In genomic region chrX:168123589-168123965, GRCm38 (mm10) we compare ENCODE assay signal across 9 mouse cellular contexts.
DNase-seq lines count a peak whose midpoint lies in the region; ATAC-seq and TF ChIP-seq lines count a peak whose summit lies in the region.
"Had no signal": no experiment of that assay in that cellular context is flagged by ENCODE, and none has a peak within 500 bp of the region (broad histone marks: within the 10 kb centered on the region; RNA-seq: fewer than 3 reads in every experiment).

No protein-coding gene starts in this region.

- peak overlapping the region; percentile 35; the same call in 1 of the 2 replicates for H3K4me3 ChIP-seq in kidney, adult 2 months (ENCODE audit: insufficient read depth, low read depth, low read length)
- peak overlapping the region; percentile 78 for H3K4me3 ChIP-seq in cortical plate, adult 2 months (ENCODE audit: insufficient read depth, low read length)
- peak overlapping the region; percentile 55 for H3K4me3 ChIP-seq in forebrain, embryonic 16.5 days (replicated peaks; ENCODE audit: low read length)
- peak overlapping the region; percentile 60 for H3K4me3 ChIP-seq in midbrain, embryonic 10.5 days

- no peak for TF ChIP-seq POLR2A in kidney, adult 2 months (IDR thresholded peaks at IDR 0.05; ENCODE audit: low read depth, low read length)
- no peak for TF ChIP-seq POLR2A in cortical plate, adult 2 months (IDR thresholded peaks at IDR 0.05; ENCODE audit: extremely low read depth, insufficient read depth, low read length)

- peak overlapping the region; percentile 70 for H3K4me2 ChIP-seq in forebrain, embryonic 16.5 days (ENCODE audit: low read length)

- 5% methylated on average over 11 of the region's 11 CpGs for WGBS in kidney, adult 2 months
- WGBS in forebrain, embryonic 16.5 days, result 7% methylated on average over 11 of the region's 11 CpGs
- WGBS in midbrain, embryonic 10.5 days, result 8% methylated on average over 11 of the region's 11 CpGs

- no peak for TF ChIP-seq CTCF in kidney, adult 2 months (conservative IDR thresholded peaks at IDR 0.05; ENCODE audit: insufficient read depth, insufficient read length, low read depth, low read length)
- TF ChIP-seq CTCF in cortical plate, adult 2 months (IDR thresholded peaks at IDR 0.05; ENCODE audit: extremely low read depth, insufficient read depth, low read length), result no peak

- H3K27ac ChIP-seq in kidney, adult 2 months (ENCODE audit: insufficient read depth, low read depth, low read length), result no peak overlapping the region
- H3K27ac ChIP-seq in cortical plate, adult 2 months (ENCODE audit: insufficient read depth, low read length), result peak overlapping the region; percentile 51
- no peak overlapping the region; the same call in 1 of the 2 replicates for H3K27ac ChIP-seq in forebrain, embryonic 16.5 days (ENCODE audit: low read length)
- H3K27ac ChIP-seq in midbrain, embryonic 10.5 days (replicated peaks), result no peak overlapping the region

- peak overlapping the region; percentile 70 for H3K9ac ChIP-seq in forebrain, embryonic 16.5 days (replicated peaks; ENCODE audit: low read depth, low read length)

- DNase-seq in kidney, adult 2 months, result no peak
- DNase-seq in kidney, adult 11 months, result no peak
- DNase-seq in midbrain, embryonic 10.5 days (ENCODE audit: low spot score), result no peak
- no peak for DNase-seq in adrenal gland, adult 8-10 months
- no peak for DNase-seq in frontal cortex, postnatal 36 days (ENCODE audit: low spot score in 2 of 2)
- DNase-seq in frontal cortex, adult 2 months (ENCODE audit: extremely low spot score in 1 of 2, low spot score in 1 of 2), result no peak

- H3K27me3 ChIP-seq in kidney, adult 2 months (replicated peaks; ENCODE audit: control insufficient read depth, insufficient read depth, low read length), result no peaks in the 10 kb centered on the region
- no peaks in the 10 kb centered on the region; the same call in 1 of the 2 replicates for H3K27me3 ChIP-seq in forebrain, embryonic 16.5 days (replicated peaks; ENCODE audit: control insufficient read depth, insufficient read depth, low read length)
- H3K27me3 ChIP-seq in midbrain, embryonic 10.5 days (ENCODE audit: low read depth, poor library complexity, severe bottlenecking), result peaks cover 99% of the 10 kb centered on the region

- H3K36me3 ChIP-seq in kidney, adult 2 months (ENCODE audit: control insufficient read depth, insufficient read depth, low read length), result no peaks in the 10 kb centered on the region
- H3K36me3 ChIP-seq in forebrain, embryonic 16.5 days (ENCODE audit: control insufficient read depth, insufficient read depth), result no peaks in the 10 kb centered on the region
- H3K36me3 ChIP-seq in midbrain, embryonic 10.5 days, result no peaks in the 10 kb centered on the region
- H3K36me3 ChIP-seq: G1E had no signal

- no peak; the same call in 1 of the 2 replicates for ATAC-seq in forebrain, embryonic 16.5 days

- no peaks in the 10 kb centered on the region for H3K4me1 ChIP-seq in kidney, adult 2 months (ENCODE audit: control insufficient read depth, insufficient read depth, low read length)
- H3K4me1 ChIP-seq in cortical plate, adult 2 months (ENCODE audit: control insufficient read depth, insufficient read depth, low read length), result no peaks in the 10 kb centered on the region; the same call in 1 of the 2 replicates
- H3K4me1 ChIP-seq in forebrain, embryonic 16.5 days (replicated peaks; ENCODE audit: control insufficient read depth, insufficient read depth, low read length), result no peaks in the 10 kb centered on the region
- H3K4me1 ChIP-seq in midbrain, embryonic 10.5 days, result 0 out of 2 replicates have a peak, but pooled peaks cover 2% of the 10 kb centered on the region

- no peaks in the 10 kb centered on the region for H3K9me3 ChIP-seq in forebrain, embryonic 16.5 days (ENCODE audit: control insufficient read depth, low read length)
- H3K9me3 ChIP-seq in midbrain, embryonic 10.5 days (replicated peaks), result no peaks in the 10 kb centered on the region
- H3K9me3 ChIP-seq: G1E had no signal
